Mouse (Mus musculus): Measurements from ENCODE around the gene Umad1. TPM values are rescaled to one million over a fixed set of nuclear protein-coding genes. Genes with fewer than 3 reads are reported as not detected.

The Umad1 gene
- total and polyA plus RNA-seq, 3 experiments, result 7.6 to 17.5 (median 10.0) TPM

- Histone ChIP-seq H3K9me3 (replicated peaks; ENCODE audit: low read length) (peaks cover 4% of the 10 kb centered on the region), H3K9ac (ENCODE audit: insufficient read depth, low read depth) (no peak overlapping the region), H3K4me3 (replicated peaks in 1 of 3; ENCODE audit: low read depth in 2 of 3, low read length in 2 of 3, poor library complexity in 1 of 3) (no peak overlapping the region), H3K27me3 (replicated peaks) (no peaks in the 10 kb centered on the region), H3K36me3 (replicated peaks in 1 of 2; ENCODE audit: control insufficient read depth in 1 of 2, insufficient read depth in 1 of 2, low read length in 1 of 2) (peaks cover 10 to 20% of the 10 kb centered on the region in 2 experiments), H3K79me2 (replicated peaks; ENCODE audit: control insufficient read depth, extremely low read depth, insufficient read depth, poor library complexity, severe bottlenecking) (no peaks in the 10 kb centered on the region; the same call in 1 of the 2 replicates), H3K27ac (ENCODE audit: insufficient read depth, low read depth) (peak overlapping the region; percentile 45; the same call in 1 of the 2 replicates), H3K4me1 (ENCODE audit: control insufficient read depth in 1 of 2, insufficient read depth in 2 of 2) (peaks cover 0 to 37% of the 10 kb centered on the region in 2 experiments; a peak in 2 of 4 replicates), H3K4me2 (ENCODE audit: insufficient read depth, low read depth, poor library complexity, severe bottlenecking) (peak overlapping the region; percentile 29; the same call in 1 of the 2 replicates)
- TF ChIP-seq SMC3 (IDR thresholded peaks at IDR 0.05; ENCODE audit: low read depth, low read length), result peak; percentile 48
- no peak for TF ChIP-seq CHD2 (IDR thresholded peaks at IDR 0.05; ENCODE audit: low read length)
- TF ChIP-seq CHD1 (IDR thresholded peaks at IDR 0.05; ENCODE audit: low read depth, low read length), result no peak
- peak; percentile 36 for TF ChIP-seq RAD21 (IDR thresholded peaks at IDR 0.05; ENCODE audit: low read depth, low read length)
- TF ChIP-seq CTCF (conservative IDR thresholded peaks at IDR 0.05 in 1 of 2, IDR thresholded peaks at IDR 0.05 in 1 of 2; ENCODE audit: low read depth in 2 of 2, low read length in 2 of 2), result peak; percentile 61 to 70; a peak in 3 of 4 replicates
- no peak for TF ChIP-seq JUN (IDR thresholded peaks at IDR 0.05; ENCODE audit: insufficient read depth, low read depth, low read length)
- DNase-seq (ENCODE audit: extremely low read depth), result peak; percentile 65
- dilution Hi-C loops (cut with MboI; ENCODE audit: extremely low pct_ligation_motif_present, extremely low pct_unique_long_range_greater_than_20kb, low sequenced_read_pairs) (no loop called here), in situ Hi-C loops (cut with MboI; ENCODE audit: low pct_ligation_motif_present, low pct_unique_long_range_greater_than_20kb, low sequenced_read_pairs) (loop anchor here (25.0 kb wide), 1 partner anchor 413 kb away; no protein-coding TSS in a partner anchor)
These were observed 15.4 kb downstream of the Umad1 start for GRCm38 (mm10) chr6:8274387-8275054.

- Histone ChIP-seq H3K9ac (ENCODE audit: insufficient read depth, low read depth) (no peak overlapping the region), H3K36me3 (replicated peaks in 1 of 2; ENCODE audit: control insufficient read depth in 1 of 2, insufficient read depth in 1 of 2, low read length in 1 of 2) (peaks cover 10 to 21% of the 10 kb centered on the region in 2 experiments), H3K79me2 (replicated peaks; ENCODE audit: control insufficient read depth, extremely low read depth, insufficient read depth, poor library complexity, severe bottlenecking) (no peaks in the 10 kb centered on the region), H3K9me3 (replicated peaks; ENCODE audit: low read length) (peaks cover 4% of the 10 kb centered on the region), H3K4me3 (replicated peaks in 1 of 3; ENCODE audit: low read depth in 2 of 3, low read length in 2 of 3, poor library complexity in 1 of 3) (no peak overlapping the region), H3K4me1 (ENCODE audit: control insufficient read depth in 1 of 2, insufficient read depth in 2 of 2) (peaks cover 0 to 31% of the 10 kb centered on the region in 2 experiments; a peak in 2 of 4 replicates), H3K27ac (ENCODE audit: insufficient read depth, low read depth) (no peak overlapping the region), H3K27me3 (replicated peaks) (no peaks in the 10 kb centered on the region), H3K4me2 (ENCODE audit: insufficient read depth, low read depth, poor library complexity, severe bottlenecking) (no peak overlapping the region)
- peak; percentile 81 for DNase-seq (ENCODE audit: extremely low read depth)
- dilution Hi-C loops (cut with MboI; ENCODE audit: extremely low pct_ligation_motif_present, extremely low pct_unique_long_range_greater_than_20kb, low sequenced_read_pairs), result no loop called here
- in situ Hi-C loops (cut with MboI; ENCODE audit: low pct_ligation_motif_present, low pct_unique_long_range_greater_than_20kb, low sequenced_read_pairs), result loop anchor here (25.0 kb wide), 1 partner anchor 412 kb away; no protein-coding TSS in a partner anchor
- peak; percentile 76 for TF ChIP-seq ZC3H11A (IDR thresholded peaks at IDR 0.05; ENCODE audit: low read depth, low read length)
- TF ChIP-seq JUN (IDR thresholded peaks at IDR 0.05; ENCODE audit: insufficient read depth, low read depth, low read length), result no peak
- no peak for TF ChIP-seq ZNF384 (IDR thresholded peaks at IDR 0.05; ENCODE audit: low read depth, low read length)
- TF ChIP-seq USF1 (IDR thresholded peaks at IDR 0.05; ENCODE audit: low read depth, low read length), result no peak
- TF ChIP-seq NRF1 (IDR thresholded peaks at IDR 0.05; ENCODE audit: low read depth, low read length), result no peak
- no peak for TF ChIP-seq MXI1 (IDR thresholded peaks at IDR 0.05; ENCODE audit: low read depth, low read length)
- no peak for TF ChIP-seq ZMIZ1 (IDR thresholded peaks at IDR 0.05; ENCODE audit: low read depth, low read length)
- TF ChIP-seq RCOR1 (conservative IDR thresholded peaks at IDR 0.05; ENCODE audit: low read depth, low read length), result no peak
- peak; percentile 91 for TF ChIP-seq RAD21 (IDR thresholded peaks at IDR 0.05; ENCODE audit: low read depth, low read length)
- TF ChIP-seq MAFK (IDR thresholded peaks at IDR 0.05; ENCODE audit: insufficient replicate concordance, low read length), result no peak
- no peak for TF ChIP-seq UBTF (IDR thresholded peaks at IDR 0.05; ENCODE audit: low read depth, low read length)
- TF ChIP-seq MYC (IDR thresholded peaks at IDR 0.05; ENCODE audit: low read depth, low read length), result no peak
- no peak for TF ChIP-seq HCFC1 (IDR thresholded peaks at IDR 0.05; ENCODE audit: low read depth, low read length)
- no peak for TF ChIP-seq ELF1 (IDR thresholded peaks at IDR 0.05; ENCODE audit: low read depth, low read length)
- no peak for TF ChIP-seq ETS1 (conservative IDR thresholded peaks at IDR 0.05; ENCODE audit: low read depth, low read length)
- no peak for TF ChIP-seq PAX5 (IDR thresholded peaks at IDR 0.05; ENCODE audit: low read length)
- peak; percentile 14; the same call in 1 of the 2 replicates for TF ChIP-seq TCF12 (IDR thresholded peaks at IDR 0.05; ENCODE audit: low read depth, low read length)
- TF ChIP-seq MAX (IDR thresholded peaks at IDR 0.05; ENCODE audit: low read length), result no peak
- peak; percentile 86 for TF ChIP-seq SMC3 (IDR thresholded peaks at IDR 0.05; ENCODE audit: low read depth, low read length)
- no peak for TF ChIP-seq POLR2A (IDR thresholded peaks at IDR 0.05; ENCODE audit: low read depth, low read length)
- peak; percentile 47; the same call in 1 of the 2 replicates for TF ChIP-seq IRF4 (IDR thresholded peaks at IDR 0.05; ENCODE audit: low read depth, low read length)
- TF ChIP-seq JUND (conservative IDR thresholded peaks at IDR 0.05; ENCODE audit: low read depth, low read length), result no peak; the same call in 1 of the 2 replicates
- no peak for TF ChIP-seq CHD1 (IDR thresholded peaks at IDR 0.05; ENCODE audit: low read depth, low read length)
- TF ChIP-seq KAT2A (IDR thresholded peaks at IDR 0.05; ENCODE audit: insufficient replicate concordance, low read length), result no peak
- no peak for TF ChIP-seq SIN3A (IDR thresholded peaks at IDR 0.05; ENCODE audit: low read length)
- TF ChIP-seq CHD2 (IDR thresholded peaks at IDR 0.05; ENCODE audit: low read length), result no peak
- no peak for TF ChIP-seq EP300 (IDR thresholded peaks at IDR 0.05; ENCODE audit: low read length)
- TF ChIP-seq NELFE (IDR thresholded peaks at IDR 0.05; ENCODE audit: low read depth, low read length), result no peak
- no peak for TF ChIP-seq TBP (conservative IDR thresholded peaks at IDR 0.05; ENCODE audit: low read depth, low read length)
- no peak for TF ChIP-seq ZKSCAN1 (IDR thresholded peaks at IDR 0.05; ENCODE audit: borderline replicate concordance, low read depth, low read length)
These were observed 16.0 kb downstream of the Umad1 start for GRCm38 (mm10) chr6:8275098-8275497.

Data from CH12.LX (cell line).